Mouse (Mus musculus) thymus, postnatal 14 days (tissue): ENCODE measurements around the gene Cdk2ap2.
"Not testable (repeated sequence)": the region's sequence is repeated elsewhere in the genome, so short reads cannot be mapped to it uniquely, and the experiment has no call there.

ENCODE experiments used
- DNase-seq: peaks from one replicate; pipeline ENCODE4 v3.0.0; 2021

Gene Cdk2ap2

GRCm38 (mm10) chr19:4118350-4118749, 21.4 kb downstream of the Cdk2ap2 start:
- no peak for DNase-seq

GRCm38 (mm10) chr19:4119716-4120487, 22.9 kb downstream of the Cdk2ap2 start:
- peak; percentile 48 for DNase-seq

GRCm38 (mm10) chr19:4120496-4120895, 23.5 kb downstream of the Cdk2ap2 start:
- DNase-seq = no peak

GRCm38 (mm10) chr19:4121097-4121805, 24.3 kb downstream of the Cdk2ap2 start:
- peak; percentile 99 for DNase-seq

- DNase-seq = not testable (repeated sequence)
Observed at GRCm38 (mm10) chr19:4121896-4122295, 24.9 kb downstream of the Cdk2ap2 start.

GRCm38 (mm10) chr19:4122411-4123370, 25.7 kb downstream of the Cdk2ap2 start:
- DNase-seq = no peak

GRCm38 (mm10) chr19:4124432-4124831, 27.4 kb downstream of the Cdk2ap2 start:
- no peak for DNase-seq

- DNase-seq = not testable (repeated sequence)
Observed at GRCm38 (mm10) chr19:4125268-4125667, 28.3 kb downstream of the Cdk2ap2 start.

- peak; percentile 100 for DNase-seq
Observed at GRCm38 (mm10) chr19:4125741-4126696, 29.0 kb downstream of the Cdk2ap2 start, which contains the start of gene Aip. Gene Aip (minus strand): TSS chr19:4125858.

GRCm38 (mm10) chr19:4126759-4127495, 29.9 kb downstream of the Cdk2ap2 start:
- peak; percentile 50 for DNase-seq

GRCm38 (mm10) chr19:4129462-4129861, 32.5 kb downstream of the Cdk2ap2 start:
- no peak for DNase-seq

GRCm38 (mm10) chr19:4130106-4130505, 33.1 kb downstream of the Cdk2ap2 start:
- DNase-seq = no peak

- DNase-seq = no peak
Observed at GRCm38 (mm10) chr19:4131075-4131474, 34.1 kb downstream of the Cdk2ap2 start.

- DNase-seq = no peak
Observed at GRCm38 (mm10) chr19:4131768-4132167, 34.8 kb downstream of the Cdk2ap2 start.

GRCm38 (mm10) chr19:4134354-4134753, 37.4 kb downstream of the Cdk2ap2 start:
- no peak for DNase-seq

- DNase-seq = not testable (repeated sequence)
Observed at GRCm38 (mm10) chr19:4135229-4135962, 38.4 kb downstream of the Cdk2ap2 start.

GRCm38 (mm10) chr19:4135963-4136345, 39.0 kb downstream of the Cdk2ap2 start:
- not testable (repeated sequence) for DNase-seq

GRCm38 (mm10) chr19:4136463-4136862, 39.5 kb downstream of the Cdk2ap2 start:
- DNase-seq = no peak

- no peak for DNase-seq
Observed at GRCm38 (mm10) chr19:4137913-4138312, 40.9 kb downstream of the Cdk2ap2 start.

GRCm38 (mm10) chr19:4139446-4139845, 42.5 kb downstream of the Cdk2ap2 start, which contains the start of gene Gpr152:
Gene Gpr152 (plus strand): TSS chr19:4139787.
- no peak for DNase-seq
